Mouse (Mus musculus) forebrain, embryonic 16.5 days (tissue): ENCODE measurements at regions not wholly inside any gene's neighbourhood (a gene's known extent, or its start where the extent isn't known, plus 50 kb on each side); places are given as distances from the start of the nearest gene placed in this dataset.

ENCODE experiments used
- ATAC-seq: fragments of 200-750 bp; cut with Nextera tagmentation; 2 replicates; pipeline ENCODE4 v1.8.0; 2017; ENCODE audit warnings: mild to moderate bottlenecking, moderate library complexity
- H3K27ac ChIP-seq: fragments of 300-500 bp; sonication (generic); 2 replicates; pipeline ENCODE4 v1.5.1; 2014; ENCODE audit warnings: low read length, control low read depth
- H3K27me3 ChIP-seq: fragments of 300-500 bp; sonication (generic); replicated peaks from 2 replicates; pipeline ENCODE4 v1.6.1; 2014; ENCODE audit warnings: low read length; ENCODE audit not compliant: control insufficient read depth, insufficient read depth
- H3K36me3 ChIP-seq: fragments of 300-500 bp; sonication (generic); 2 replicates; pipeline ENCODE4 v1.6.1; 2014; ENCODE audit not compliant: control insufficient read depth, insufficient read depth
- H3K4me1 ChIP-seq: fragments of 300-500 bp; sonication (generic); replicated peaks from 2 replicates; pipeline ENCODE4 v1.6.1; 2014; ENCODE audit warnings: low read length; ENCODE audit not compliant: control insufficient read depth, insufficient read depth
- H3K4me2 ChIP-seq: fragments of 300-500 bp; sonication (generic); 2 replicates; pipeline ENCODE4 v1.6.1; 2014; ENCODE audit warnings: mild to moderate bottlenecking, low read length, control low read depth
- H3K4me3 ChIP-seq: fragments of 300-500 bp; sonication (generic); replicated peaks from 2 replicates; pipeline ENCODE4 v1.5.1; 2014; ENCODE audit warnings: mild to moderate bottlenecking, low read length, control low read depth
- H3K9ac ChIP-seq: fragments of 300-500 bp; sonication (generic); replicated peaks from 2 replicates; pipeline ENCODE4 v1.6.1; 2014; ENCODE audit warnings: low read depth, low read length, control low read depth
- H3K9me3 ChIP-seq: fragments of 300-500 bp; sonication (generic); 2 replicates; pipeline ENCODE4 v1.6.1; 2016; ENCODE audit warnings: low read length; ENCODE audit not compliant: control insufficient read depth
- WGBS: fragments of 180-500 bp; shearing (Covaris S2); extraction: QIAGEN DNeasy Blood & Tissue Kit; methylation state at CpG from one replicate; pipeline ENCODE4 v1.1.7; 2014; 5-methylcytosine and 5-hydroxymethylcytosine counted together

DNA sequence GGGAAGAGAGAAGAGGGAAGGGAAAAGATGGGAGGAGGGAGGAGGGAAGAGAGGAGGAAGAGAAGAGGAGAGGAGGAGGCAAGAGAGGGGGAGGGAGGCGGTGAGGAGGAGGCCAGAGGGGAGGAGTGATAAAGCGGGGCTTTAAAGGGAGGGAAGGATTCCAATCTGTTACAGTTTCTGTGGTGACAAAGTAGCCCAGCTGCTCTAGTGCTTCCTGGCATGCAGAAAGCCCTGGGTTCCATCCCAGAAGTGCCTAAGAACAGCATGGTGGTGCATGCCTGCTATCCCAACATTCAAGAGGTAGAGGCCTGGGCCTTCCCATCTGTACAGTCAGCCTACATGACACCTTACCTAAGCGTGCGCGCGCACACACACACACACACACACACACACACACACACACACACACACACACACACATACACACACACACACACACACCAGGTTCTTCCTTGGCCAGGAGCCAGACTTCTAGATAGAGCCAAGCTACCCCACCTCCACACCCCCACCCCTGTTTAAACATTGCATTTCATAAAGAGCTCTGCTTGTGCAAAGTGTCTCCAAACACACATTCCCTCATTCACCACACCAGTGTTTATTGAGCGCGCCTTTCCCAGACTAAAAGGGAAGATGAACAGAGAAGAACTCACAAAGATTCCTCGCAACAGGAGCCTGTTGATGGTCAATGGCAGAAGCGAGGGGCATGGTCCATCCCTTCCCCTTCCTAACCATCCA, 226.4 kb downstream of the Cbln4 start:
- peak; percentile 92 for ATAC-seq
- H3K27me3 ChIP-seq = no peaks in the 10 kb centered on the region
- H3K9me3 ChIP-seq = no peaks in the 10 kb centered on the region
- H3K4me1 ChIP-seq = peaks cover 16% of the 10 kb centered on the region
- H3K4me2 ChIP-seq = no peak overlapping the region
- H3K27ac ChIP-seq = no peak overlapping the region
- no peaks in the 10 kb centered on the region for H3K36me3 ChIP-seq
- WGBS = 70% methylated on average over 6 of the region's 10 CpGs
- no peak overlapping the region for H3K4me3 ChIP-seq
- no peak overlapping the region for H3K9ac ChIP-seq

DNA sequence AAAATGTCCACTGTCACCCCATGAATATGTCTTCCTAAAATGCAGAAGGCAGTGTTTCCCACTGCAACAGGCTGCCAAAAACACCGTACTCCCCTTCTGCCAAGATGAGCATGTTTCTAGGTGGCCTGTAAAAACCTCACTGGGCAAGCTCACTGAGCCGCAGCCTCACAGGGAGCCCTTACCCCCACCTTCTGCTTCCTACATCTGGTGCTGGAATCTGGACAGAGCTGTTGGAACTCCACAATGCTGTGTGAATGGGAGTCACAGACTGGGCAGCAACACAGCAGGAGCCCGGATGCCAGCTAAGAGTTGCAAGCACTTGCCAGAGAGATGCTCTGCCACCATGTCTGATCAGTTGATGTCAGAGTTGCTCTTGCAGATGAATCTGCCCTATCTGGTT, 230.6 kb downstream of the Cbln4 start:
- peak; percentile 45; the same call in 1 of the 2 replicates for ATAC-seq

DNA sequence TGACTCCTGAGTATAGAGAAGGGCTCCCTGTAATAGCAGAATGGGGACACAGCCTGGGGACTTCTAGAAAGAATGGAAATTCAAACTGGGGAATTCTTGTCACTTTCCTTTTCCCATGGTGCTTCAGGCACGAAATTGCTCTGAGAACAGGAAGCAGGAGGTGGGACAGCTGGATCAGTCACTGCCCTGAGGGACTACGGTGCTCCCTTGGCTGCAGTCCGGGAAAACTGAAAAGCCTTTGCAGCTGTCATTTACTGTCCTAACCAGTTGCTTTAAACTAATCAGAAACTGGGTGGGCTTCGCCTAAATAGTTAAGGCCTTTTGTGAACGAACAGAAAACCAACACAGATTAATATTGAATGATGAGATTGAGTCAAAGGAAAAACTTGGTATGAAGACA, 237.9 kb downstream of the Cbln4 start:
- Histone ChIP-seq H3K36me3 (no peaks in the 10 kb centered on the region), H3K9me3 (no peaks in the 10 kb centered on the region), H3K27ac (no peak overlapping the region), H3K4me1 (0 out of 2 replicates have a peak, but pooled peaks cover 3% of the 10 kb centered on the region), H3K4me3 (no peak overlapping the region), H3K4me2 (no peak overlapping the region), H3K9ac (no peak overlapping the region), H3K27me3 (no peaks in the 10 kb centered on the region)
- ATAC-seq = no peak
- WGBS = 46% methylated on average over 5 of the region's 5 CpGs

More for the DNA sequence above, 230.6 kb downstream of the Cbln4 start:
- 46% methylated on average over 3 of the region's 3 CpGs for WGBS
- Histone ChIP-seq H3K36me3 (no peaks in the 10 kb centered on the region), H3K27me3 (no peaks in the 10 kb centered on the region), H3K27ac (no peak overlapping the region), H3K4me1 (peaks cover 11% of the 10 kb centered on the region), H3K9ac (no peak overlapping the region), H3K4me2 (no peak overlapping the region), H3K4me3 (no peak overlapping the region), H3K9me3 (no peaks in the 10 kb centered on the region)

DNA sequence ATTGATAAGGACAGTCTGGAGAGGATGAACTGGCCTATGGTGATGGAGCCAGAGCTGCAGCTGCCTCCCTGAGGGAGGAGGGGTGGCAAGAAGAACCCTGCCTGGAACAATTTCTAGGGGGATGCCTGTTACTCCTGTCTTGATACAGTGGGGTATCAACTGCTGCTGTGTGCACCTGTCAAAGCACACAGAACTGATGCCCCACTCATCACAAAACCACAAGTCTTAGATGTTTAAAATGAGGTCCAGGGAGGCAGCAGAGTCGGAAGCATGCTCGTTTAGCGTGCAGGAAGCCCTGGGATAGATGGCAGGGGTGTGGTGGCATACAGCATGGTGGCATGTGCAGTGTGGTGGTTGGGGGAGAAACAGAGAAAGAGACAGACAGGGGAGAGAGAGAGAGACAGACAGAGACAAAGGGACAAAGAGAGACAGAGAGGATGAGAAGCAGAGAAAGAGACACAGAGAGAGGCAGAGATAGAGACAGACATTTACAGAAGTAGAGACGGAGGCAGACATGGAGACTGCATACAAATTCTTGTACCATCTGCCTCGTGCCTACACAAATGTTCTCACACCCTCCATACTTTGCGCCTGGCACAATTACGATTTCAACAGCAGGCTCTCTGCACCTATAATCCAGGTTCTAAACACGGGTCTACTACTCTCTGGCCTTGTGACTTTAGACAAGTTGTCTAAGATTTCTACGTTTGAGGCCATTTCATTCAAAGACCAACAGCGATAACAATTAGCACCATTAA, 242.6 kb downstream of the Cbln4 start:
- no peaks in the 10 kb centered on the region for H3K27me3 ChIP-seq
- no peak for ATAC-seq

DNA sequence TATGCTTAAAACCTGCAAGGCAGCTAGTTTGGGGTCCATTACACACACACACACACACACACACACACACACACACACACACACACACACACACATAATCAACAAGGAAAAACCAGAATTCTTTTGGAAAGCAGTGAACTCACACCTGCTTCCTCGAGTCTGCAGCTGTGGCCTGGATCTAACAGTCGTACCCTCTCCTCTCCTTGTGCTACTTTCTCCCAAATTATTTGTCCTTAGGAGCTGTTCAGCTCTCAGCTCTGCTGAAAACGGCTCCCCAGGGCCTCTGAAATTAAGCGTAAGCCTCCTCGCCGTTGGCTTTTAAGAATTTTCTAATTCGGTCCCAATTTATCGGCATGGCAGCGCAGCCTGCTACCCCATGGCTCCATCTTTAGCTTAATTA, 243.9 kb downstream of the Cbln4 start:
- H3K9me3 ChIP-seq = no peaks in the 10 kb centered on the region
- no peaks in the 10 kb centered on the region for H3K27me3 ChIP-seq
- H3K27ac ChIP-seq = no peak overlapping the region
- H3K4me3 ChIP-seq = no peak overlapping the region
- H3K36me3 ChIP-seq = no peaks in the 10 kb centered on the region
- ATAC-seq = no peak
- peak overlapping the region; percentile 19 for H3K4me2 ChIP-seq
- WGBS = 24% methylated on average over 9 of the region's 9 CpGs
- H3K9ac ChIP-seq = no peak overlapping the region
- peaks cover 6% of the 10 kb centered on the region; the same call in 1 of the 2 replicates for H3K4me1 ChIP-seq

More for the DNA sequence above, 242.6 kb downstream of the Cbln4 start:
- Histone ChIP-seq H3K4me2 (no peak overlapping the region), H3K4me3 (no peak overlapping the region), H3K9me3 (no peaks in the 10 kb centered on the region), H3K36me3 (no peaks in the 10 kb centered on the region), H3K27ac (no peak overlapping the region), H3K4me1 (peaks cover 8% of the 10 kb centered on the region; the same call in 1 of the 2 replicates), H3K9ac (no peak overlapping the region)
- WGBS = 66% methylated on average over 10 of the region's 10 CpGs

- ATAC-seq = no peak
- Histone ChIP-seq H3K4me1 (no peaks in the 10 kb centered on the region), H3K36me3 (no peaks in the 10 kb centered on the region), H3K9ac (no peak overlapping the region), H3K4me2 (no peak overlapping the region), H3K9me3 (no peaks in the 10 kb centered on the region), H3K27me3 (no peaks in the 10 kb centered on the region), H3K27ac (no peak overlapping the region), H3K4me3 (no peak overlapping the region)
- 75% methylated on average over 9 of the region's 9 CpGs for WGBS
Observed at GRCm38 (mm10) chr2:171790686-171791085, 252.6 kb downstream of the Cbln4 start.

DNA sequence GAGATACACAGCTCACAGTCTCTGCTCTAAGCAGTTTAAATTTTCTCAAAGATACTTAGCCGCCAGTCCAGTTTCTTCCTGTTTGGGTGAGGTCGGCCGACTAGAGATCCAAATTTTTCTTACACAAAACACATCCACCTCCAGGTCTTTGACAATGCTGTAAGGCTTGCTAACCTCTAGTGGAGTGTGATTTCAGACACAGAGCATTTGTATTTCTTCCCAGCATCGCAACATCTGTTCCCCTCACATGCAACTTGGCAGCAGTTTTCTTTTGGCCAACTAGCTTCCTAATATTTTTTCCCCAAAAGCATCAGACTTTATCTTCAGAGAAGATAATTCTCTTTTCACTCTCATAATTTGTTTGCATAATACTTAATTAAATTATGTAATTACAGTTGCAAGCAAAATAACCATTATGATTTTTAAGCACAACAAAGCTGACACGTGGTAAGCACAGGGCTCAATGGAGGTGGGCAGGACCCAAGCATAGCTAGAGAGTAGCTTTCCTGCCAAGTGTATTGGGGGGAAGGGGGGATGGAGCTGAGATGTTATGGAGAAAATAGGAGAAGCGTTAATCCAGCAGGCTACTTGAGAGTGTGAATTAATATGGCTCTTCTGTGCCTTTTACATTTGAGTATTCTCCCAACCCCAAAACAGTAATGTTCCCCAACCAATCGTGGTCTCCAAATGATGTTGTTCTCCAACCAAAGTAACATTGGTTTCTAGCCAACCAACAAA, 276.9 kb downstream of the Cbln4 start:
- WGBS = 55% methylated on average over 7 of the region's 7 CpGs
- H3K4me3 ChIP-seq = no peak overlapping the region

DNA sequence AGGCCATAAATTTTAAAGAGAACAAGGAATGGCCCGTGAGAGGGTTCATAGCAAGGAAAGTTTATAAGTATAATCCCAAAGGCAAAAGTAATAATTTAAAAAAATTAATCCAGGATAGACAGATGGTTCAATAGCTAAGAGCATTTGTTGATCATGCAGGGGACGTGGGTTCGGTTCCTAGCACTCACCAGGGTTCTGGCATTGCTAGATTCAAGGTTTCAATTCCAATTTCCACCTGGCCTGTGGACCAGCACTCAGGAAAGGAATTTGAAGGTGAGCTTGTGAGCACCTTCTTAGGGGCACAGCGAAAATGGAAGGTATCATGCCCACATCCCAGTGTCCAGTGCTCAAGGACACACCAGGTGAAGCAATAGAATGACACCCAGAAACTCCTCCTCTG, 278.2 kb downstream of the Cbln4 start:
- 92% methylated on average over 4 of the region's 4 CpGs for WGBS
- Histone ChIP-seq H3K27ac (no peak overlapping the region), H3K27me3 (no peaks in the 10 kb centered on the region), H3K4me3 (no peak overlapping the region), H3K9me3 (no peaks in the 10 kb centered on the region), H3K36me3 (no peaks in the 10 kb centered on the region), H3K4me1 (peaks cover 5% of the 10 kb centered on the region; the same call in 1 of the 2 replicates), H3K4me2 (no peak overlapping the region), H3K9ac (no peak overlapping the region)
- ATAC-seq = no peak

More for the DNA sequence above, 276.9 kb downstream of the Cbln4 start:
- H3K9me3 ChIP-seq = no peaks in the 10 kb centered on the region
- H3K4me2 ChIP-seq = no peak overlapping the region
- H3K4me1 ChIP-seq = peaks cover 5% of the 10 kb centered on the region; the same call in 1 of the 2 replicates
- no peak for ATAC-seq
- no peak overlapping the region for H3K9ac ChIP-seq
- no peaks in the 10 kb centered on the region for H3K36me3 ChIP-seq
- H3K27me3 ChIP-seq = no peaks in the 10 kb centered on the region
- no peak overlapping the region for H3K27ac ChIP-seq

- no peaks in the 10 kb centered on the region for H3K9me3 ChIP-seq
- no peak overlapping the region for H3K9ac ChIP-seq
- H3K27ac ChIP-seq = no peak overlapping the region
- no peak overlapping the region for H3K4me2 ChIP-seq
- H3K27me3 ChIP-seq = no peaks in the 10 kb centered on the region
- H3K4me3 ChIP-seq = no peak overlapping the region
- WGBS = 73% methylated on average over 9 of the region's 9 CpGs
- H3K4me1 ChIP-seq = no peaks in the 10 kb centered on the region
- no peaks in the 10 kb centered on the region for H3K36me3 ChIP-seq
- ATAC-seq = no peak
Observed at GRCm38 (mm10) chr2:171753502-171753901, 289.8 kb downstream of the Cbln4 start.
